Mouse (Mus musculus) stomach, embryonic 14.5 days (tissue): ENCODE results near the gene Zfp53. TPM values are rescaled to one million over a fixed set of nuclear protein-coding genes. Genes with fewer than 3 reads are reported as not detected.

Experiments used
- ATAC-seq: fragments of 200-750 bp; cut with Nextera tagmentation; 2 replicates; pipeline ENCODE4 v1.8.0; 2017; ENCODE audit warnings: low read depth, moderate TSS enrichment; ENCODE audit not compliant: insufficient number of reproducible peaks, insufficient read depth, low FRiP score
- H3K27ac ChIP-seq: fragments of 300-500 bp; sonication (generic); 2 replicates; pipeline ENCODE4 v1.5.1; 2014; ENCODE audit warnings: mild to moderate bottlenecking, low read length, moderate library complexity, mixed read lengths
- H3K27me3 ChIP-seq: fragments of 300-500 bp; sonication (generic); 2 replicates; pipeline ENCODE4 v1.6.1; 2014; ENCODE audit warnings: low read length, control low read depth, mixed read lengths; ENCODE audit not compliant: control insufficient read depth, insufficient read depth
- H3K36me3 ChIP-seq: fragments of 300-500 bp; sonication (generic); 2 replicates; pipeline ENCODE4 v1.6.1; 2014; ENCODE audit warnings: mild to moderate bottlenecking, control low read depth, low read length, moderate library complexity, mixed read lengths; ENCODE audit not compliant: control insufficient read depth, insufficient read depth
- H3K4me1 ChIP-seq: fragments of 300-500 bp; sonication (generic); 2 replicates; pipeline ENCODE4 v1.6.1; 2014; ENCODE audit warnings: low read length, control low read depth, mixed read lengths; ENCODE audit not compliant: control insufficient read depth, insufficient read depth
- H3K4me2 ChIP-seq: fragments of 300-500 bp; sonication (generic); replicated peaks from 2 replicates; pipeline ENCODE4 v1.6.1; 2014; ENCODE audit warnings: low read depth, low read length, control low read depth
- H3K4me3 ChIP-seq: fragments of 300-500 bp; sonication (generic); 2 replicates; pipeline ENCODE4 v1.5.1; 2014; ENCODE audit warnings: low read depth, low read length, control low read depth
- H3K9ac ChIP-seq: fragments of 300-500 bp; sonication (generic); replicated peaks from 2 replicates; pipeline ENCODE4 v1.6.1; 2014; ENCODE audit warnings: low read depth, mild to moderate bottlenecking, control low read depth, low read length, moderate library complexity, mixed read lengths
- H3K9me3 ChIP-seq: fragments of 300-500 bp; sonication (generic); 2 replicates; pipeline ENCODE4 v1.6.1; 2016; ENCODE audit warnings: low read depth, low read length, control low read depth; ENCODE audit not compliant: control insufficient read depth
- WGBS: fragments of 180-500 bp; shearing (Covaris S2); extraction: QIAGEN DNeasy Blood & Tissue Kit; methylation state at CpG from one replicate; pipeline ENCODE4 v1.1.7; 2014; 5-methylcytosine and 5-hydroxymethylcytosine counted together
- polyA plus RNA-seq: library from polyadenylated mRNA; unstranded; fragments of >200 nt; fragmentation: Nextera tagmentation; extraction: Ambion mirVana; gene quantifications from 2 replicates; pipeline ENCODE4 v1.2.1, GENCODE M21; 2014

Gene Zfp53
- 13.1 and 13.8 TPM in 2 replicates for polyA plus RNA-seq

- Histone ChIP-seq H3K9ac (peak within 1 kb of the TSS; percentile 33), H3K9me3 (no peaks in the 10 kb centered on the region), H3K27me3 (no peaks in the 10 kb centered on the region), H3K4me1 (no peaks in the 10 kb centered on the region), H3K27ac (peak within 1 kb of the TSS; percentile 83), H3K4me2 (peak within 1 kb of the TSS; percentile 35), H3K36me3 (peaks cover 4% of the 10 kb centered on the region; the same call in 1 of the 2 replicates), H3K4me3 (peak within 1 kb of the TSS; percentile 81)
- WGBS: 1% methylated on average over 34 of the region's 34 CpGs
- peak; percentile 100 for ATAC-seq
These were observed at the start of gene Zfp53 for GRCm38 (mm10) chr17:21488760-21489499. TSS of gene Zfp53 (plus strand) at chr17:21488998.

- H3K4me3 ChIP-seq: peak overlapping the region; percentile 63
- H3K4me1 ChIP-seq: 0 out of 2 replicates have a peak, but pooled peaks cover 5% of the 10 kb centered on the region
- peak; percentile 81 for ATAC-seq
- no peaks in the 10 kb centered on the region for H3K27me3 ChIP-seq
- 0% methylated on average over 3 of the region's 3 CpGs for WGBS
- peak overlapping the region; percentile 45; the same call in 1 of the 2 replicates for H3K9ac ChIP-seq
- peaks cover 6% of the 10 kb centered on the region; the same call in 1 of the 2 replicates for H3K36me3 ChIP-seq
- peak overlapping the region; percentile 61 for H3K4me2 ChIP-seq
- H3K9me3 ChIP-seq: no peaks in the 10 kb centered on the region
- H3K27ac ChIP-seq: peak overlapping the region; percentile 95; the same call in 1 of the 2 replicates
These were observed 39.1 kb upstream of the Zfp53 start for GRCm38 (mm10) chr17:21449669-21450068.

GRCm38 (mm10) chr17:21450138-21450704 lies 38.6 kb upstream of the Zfp53 start, which contains the start of gene Zfp51:
TSS of gene Zfp51 (plus strand) at chr17:21450374.
- Histone ChIP-seq H3K4me2 (peak within 1 kb of the TSS; percentile 61), H3K9ac (peak within 1 kb of the TSS; percentile 45), H3K36me3 (peaks cover 6% of the 10 kb centered on the region; the same call in 1 of the 2 replicates), H3K27ac (peak within 1 kb of the TSS; percentile 95), H3K9me3 (no peaks in the 10 kb centered on the region), H3K4me3 (peak within 1 kb of the TSS; percentile 63), H3K27me3 (no peaks in the 10 kb centered on the region), H3K4me1 (0 out of 2 replicates have a peak, but pooled peaks cover 5% of the 10 kb centered on the region)
- WGBS: under 1% methylated on average over 26 of the region's 26 CpGs
- ATAC-seq: peak; percentile 100

- Histone ChIP-seq H3K27me3 (no peaks in the 10 kb centered on the region), H3K9me3 (no peaks in the 10 kb centered on the region), H3K4me1 (no peaks in the 10 kb centered on the region), H3K4me3 (no peak overlapping the region), H3K4me2 (no peak overlapping the region), H3K9ac (no peak overlapping the region), H3K36me3 (peaks cover 34% of the 10 kb centered on the region), H3K27ac (no peak overlapping the region)
- 92% methylated on average over 5 of the region's 5 CpGs for WGBS
- ATAC-seq: no peak
These were observed 25.2 kb upstream of the Zfp53 start for GRCm38 (mm10) chr17:21463550-21463949.

- ATAC-seq: no peak
- Histone ChIP-seq H3K4me1 (peaks cover 7% of the 10 kb centered on the region; the same call in 1 of the 2 replicates), H3K27ac (no peak overlapping the region), H3K9me3 (no peaks in the 10 kb centered on the region), H3K9ac (no peak overlapping the region), H3K27me3 (no peaks in the 10 kb centered on the region), H3K36me3 (no peaks in the 10 kb centered on the region), H3K4me2 (no peak overlapping the region), H3K4me3 (no peak overlapping the region)
- 58% methylated on average over 3 of the region's 3 CpGs for WGBS
These were observed 16.7 kb upstream of the Zfp53 start for GRCm38 (mm10) chr17:21472032-21472652.

GRCm38 (mm10) chr17:21472653-21473307 lies 16.0 kb upstream of the Zfp53 start:
- no peaks in the 10 kb centered on the region for H3K9me3 ChIP-seq
- no peak for ATAC-seq
- H3K27me3 ChIP-seq: no peaks in the 10 kb centered on the region
- H3K27ac ChIP-seq: no peak overlapping the region; the same call in 1 of the 2 replicates
- no peak overlapping the region for H3K9ac ChIP-seq
- 43% methylated on average over 2 of the region's 2 CpGs for WGBS
- H3K4me2 ChIP-seq: no peak overlapping the region
- H3K4me1 ChIP-seq: peaks cover 7% of the 10 kb centered on the region; the same call in 1 of the 2 replicates
- H3K36me3 ChIP-seq: no peaks in the 10 kb centered on the region
- H3K4me3 ChIP-seq: no peak overlapping the region

- Histone ChIP-seq H3K27me3 (no peaks in the 10 kb centered on the region), H3K4me1 (peaks cover 7% of the 10 kb centered on the region; the same call in 1 of the 2 replicates), H3K9ac (no peak overlapping the region), H3K4me2 (no peak overlapping the region), H3K36me3 (no peaks in the 10 kb centered on the region), H3K4me3 (no peak overlapping the region), H3K9me3 (no peaks in the 10 kb centered on the region), H3K27ac (no peak overlapping the region)
- WGBS: 36% methylated on average over 14 of the region's 14 CpGs
- peak; percentile 89 for ATAC-seq
These were observed 15.2 kb upstream of the Zfp53 start for GRCm38 (mm10) chr17:21473362-21474190.
